Mouse (Mus musculus): ENCODE results near the gene Hist1h4a. TPM values are rescaled to one million over a fixed set of nuclear protein-coding genes. Genes with fewer than 3 reads are reported as not detected.

Gene Hist1h4a
- polyA plus RNA-seq, 1 experiment from 2014 or later = 0.35 TPM

GRCm38 (mm10) chr13:23716261-23717042 lies 44.6 kb downstream of the Hist1h4a start:
- no peak for ATAC-seq (ENCODE audit: insufficient number of reproducible peaks, low FRiP score, low TSS enrichment, low read depth)
- no peak overlapping the region for H3K9ac ChIP-seq (ENCODE audit: low read length)
- H3K9me3 ChIP-seq (ENCODE audit: control insufficient read depth, low read length) = no peaks in the 10 kb centered on the region
- no peak overlapping the region for H3K27ac ChIP-seq (replicated peaks; ENCODE audit: low read depth, low read length)
- WGBS = 88% methylated on average over 5 of the region's 5 CpGs
- 0 out of 2 replicates have a peak, but pooled peaks cover 3% of the 10 kb centered on the region for H3K4me1 ChIP-seq (ENCODE audit: control insufficient read depth, insufficient read depth, low read length)
- no peak overlapping the region for H3K4me2 ChIP-seq (ENCODE audit: low read depth, severe bottlenecking)
- H3K27me3 ChIP-seq (ENCODE audit: control insufficient read depth, insufficient read depth, low read length) = no peaks in the 10 kb centered on the region
- H3K4me3 ChIP-seq (ENCODE audit: low read depth, low read length) = no peak overlapping the region
- H3K36me3 ChIP-seq (ENCODE audit: control insufficient read depth, insufficient read depth, low read length) = no peaks in the 10 kb centered on the region
- peak; percentile 19 for DNase-seq (ENCODE audit: low spot score)

Small RNAs within 50 kb of the gene (microRNA-seq; reads per million reads assigned to microRNA genes)
- gene Gm44314 (not detected), gene Gm44484 (not detected)

Other genes with a start within 250 kb of the Hist1h4a start
- gene Hist1h4h, start 230.2 kb downstream of the Hist1h4a start, polyA plus RNA-seq (2014; fragmentation: Nextera tagmentation; extraction: Ambion mirVana) = 4.0 and 5.6 TPM in 2 replicates
- 5.1 and 7.9 TPM in 2 replicates for gene Hist1h2af, start 227.3 kb downstream of the Hist1h4a start, polyA plus RNA-seq (2014; fragmentation: Nextera tagmentation; extraction: Ambion mirVana)
- 7.0 and 9.4 TPM in 2 replicates for gene Hist1h3g, start 225.8 kb downstream of the Hist1h4a start, polyA plus RNA-seq (2014; fragmentation: Nextera tagmentation; extraction: Ambion mirVana)
- 0.79 and 1.0 TPM in 2 replicates for gene Hist1h2bh, start 217.8 kb downstream of the Hist1h4a start, polyA plus RNA-seq (2014; fragmentation: Nextera tagmentation; extraction: Ambion mirVana)
- 1.4 and 2.0 TPM in 2 replicates for gene Hist1h3f, start 217.2 kb downstream of the Hist1h4a start, polyA plus RNA-seq (2014; fragmentation: Nextera tagmentation; extraction: Ambion mirVana)
- gene Hist1h4f, start 209.6 kb downstream of the Hist1h4a start, polyA plus RNA-seq (2014; fragmentation: Nextera tagmentation; extraction: Ambion mirVana) = 0.67 and 2.3 TPM in 2 replicates
- gene Hist1h1d, start 208.0 kb downstream of the Hist1h4a start, polyA plus RNA-seq (2014; fragmentation: Nextera tagmentation; extraction: Ambion mirVana) = 0.54 and 0.56 TPM in 2 replicates
- gene Hist1h3e, start 198.9 kb downstream of the Hist1h4a start, polyA plus RNA-seq (2014; fragmentation: Nextera tagmentation; extraction: Ambion mirVana) = 9.6 and 9.8 TPM in 2 replicates
- gene Hist1h2ae, start 190.0 kb downstream of the Hist1h4a start, polyA plus RNA-seq (2014; fragmentation: Nextera tagmentation; extraction: Ambion mirVana) = 98.4 and 102 TPM in 2 replicates
- gene Hist1h2bg, start 189.8 kb downstream of the Hist1h4a start, polyA plus RNA-seq (2014; fragmentation: Nextera tagmentation; extraction: Ambion mirVana) = 8.2 and 10.0 TPM in 2 replicates
- gene Hist1h2bf, start 187.0 kb downstream of the Hist1h4a start, polyA plus RNA-seq (2014; fragmentation: Nextera tagmentation; extraction: Ambion mirVana) = 4.5 and 5.4 TPM in 2 replicates
- 2.2 and 3.1 TPM in 2 replicates for gene Hist1h2ad, start 186.8 kb downstream of the Hist1h4a start, polyA plus RNA-seq (2014; fragmentation: Nextera tagmentation; extraction: Ambion mirVana)
- gene Hist1h3d, start 185.5 kb downstream of the Hist1h4a start, polyA plus RNA-seq (2014; fragmentation: Nextera tagmentation; extraction: Ambion mirVana) = 12.6 and 13.2 TPM in 2 replicates
- gene Hist1h4d, start 179.6 kb downstream of the Hist1h4a start, polyA plus RNA-seq (2014; fragmentation: Nextera tagmentation; extraction: Ambion mirVana) = 133 and 134 TPM in 2 replicates
- gene Hist1h2be, start 140.1 kb downstream of the Hist1h4a start, polyA plus RNA-seq (2014; fragmentation: Nextera tagmentation; extraction: Ambion mirVana) = 3.1 and 3.9 TPM in 2 replicates
- 20.3 and 24.6 TPM in 2 replicates for gene Hist1h1e, start 138.7 kb downstream of the Hist1h4a start, polyA plus RNA-seq (2014; fragmentation: Nextera tagmentation; extraction: Ambion mirVana)
- 0.96 and 1.0 TPM in 2 replicates for gene Hist1h2ac, start 77.3 kb downstream of the Hist1h4a start, polyA plus RNA-seq (2014; fragmentation: Nextera tagmentation; extraction: Ambion mirVana)
- 19.9 and 21.1 TPM in 2 replicates for gene Hist1h2bc, start 77.0 kb downstream of the Hist1h4a start, polyA plus RNA-seq (2014; fragmentation: Nextera tagmentation; extraction: Ambion mirVana)
- 0.28 TPM in 1 of 2 replicates, not detected in the other for gene Hist1h1t, start 65.4 kb downstream of the Hist1h4a start, polyA plus RNA-seq (2014; fragmentation: Nextera tagmentation; extraction: Ambion mirVana)
- gene Hist1h4c, start 62.8 kb downstream of the Hist1h4a start, polyA plus RNA-seq (2014; fragmentation: Nextera tagmentation; extraction: Ambion mirVana) = 6.6 and 7.9 TPM in 2 replicates
- gene Hfe, start 50.4 kb downstream of the Hist1h4a start, polyA plus RNA-seq (2014; fragmentation: Nextera tagmentation; extraction: Ambion mirVana) = 2.1 and 3.7 TPM in 2 replicates
- gene Hist1h1c, start 22.4 kb downstream of the Hist1h4a start, polyA plus RNA-seq (2014; fragmentation: Nextera tagmentation; extraction: Ambion mirVana) = 15.4 and 16.6 TPM in 2 replicates
- gene Hist1h3c, start 15.6 kb downstream of the Hist1h4a start, polyA plus RNA-seq (2014; fragmentation: Nextera tagmentation; extraction: Ambion mirVana) = 13.3 and 14.0 TPM in 2 replicates
- 1.7 and 3.4 TPM in 2 replicates for gene Hist1h2bb, start 14.5 kb downstream of the Hist1h4a start, polyA plus RNA-seq (2014; fragmentation: Nextera tagmentation; extraction: Ambion mirVana)
- gene Hist1h2ab, start 10.1 kb downstream of the Hist1h4a start, polyA plus RNA-seq (2014; fragmentation: Nextera tagmentation; extraction: Ambion mirVana) = 63.8 and 65.5 TPM in 2 replicates
- gene Hist1h3b, start 9.0 kb downstream of the Hist1h4a start, polyA plus RNA-seq (2014; fragmentation: Nextera tagmentation; extraction: Ambion mirVana) = 7.5 and 12.0 TPM in 2 replicates
- gene Hist1h4b, start 4.2 kb downstream of the Hist1h4a start, polyA plus RNA-seq (2014; fragmentation: Nextera tagmentation; extraction: Ambion mirVana) = 6.3 and 7.9 TPM in 2 replicates
- gene Hist1h3a, start 1.2 kb upstream of the Hist1h4a start, polyA plus RNA-seq (2014; fragmentation: Nextera tagmentation; extraction: Ambion mirVana) = 5.1 and 5.4 TPM in 2 replicates
- gene Hist1h1a, start 2.4 kb upstream of the Hist1h4a start, polyA plus RNA-seq (2014; fragmentation: Nextera tagmentation; extraction: Ambion mirVana) = 2.8 and 4.1 TPM in 2 replicates
- 0.30 TPM in 1 of 2 replicates, not detected in the other for gene Trim38, start 8.7 kb upstream of the Hist1h4a start, polyA plus RNA-seq (2014; fragmentation: Nextera tagmentation; extraction: Ambion mirVana)
- gene Slc17a2, start 45.8 kb upstream of the Hist1h4a start, polyA plus RNA-seq (2014; fragmentation: Nextera tagmentation; extraction: Ambion mirVana) = not detected in 2 replicates
- gene Slc17a3, start 78.2 kb upstream of the Hist1h4a start, polyA plus RNA-seq (2014; fragmentation: Nextera tagmentation; extraction: Ambion mirVana) = not detected in 2 replicates
- gene Slc17a1, start 106.5 kb upstream of the Hist1h4a start, polyA plus RNA-seq (2014; fragmentation: Nextera tagmentation; extraction: Ambion mirVana) = not detected in 2 replicates
- not detected in 2 replicates for gene Slc17a4, start 153.8 kb upstream of the Hist1h4a start, polyA plus RNA-seq (2014; fragmentation: Nextera tagmentation; extraction: Ambion mirVana)
- not detected in 2 replicates for gene Hist1h2ba, start 172.9 kb upstream of the Hist1h4a start, polyA plus RNA-seq (2014; fragmentation: Nextera tagmentation; extraction: Ambion mirVana)
- gene Hist1h2aa, start 173.2 kb upstream of the Hist1h4a start, polyA plus RNA-seq (2014; fragmentation: Nextera tagmentation; extraction: Ambion mirVana) = not detected in 2 replicates
- gene Scgn, start 230.0 kb upstream of the Hist1h4a start, polyA plus RNA-seq (2014; fragmentation: Nextera tagmentation; extraction: Ambion mirVana) = not detected in 2 replicates